Mouse (Mus musculus) forebrain, postnatal 0 days (tissue): ENCODE measurements at regions not wholly inside any gene's neighbourhood (a gene's known extent, or its start where the extent isn't known, plus 50 kb on each side); places are given as distances from the start of the nearest gene placed in this dataset.

Experiments used
- ATAC-seq: fragments of 200-750 bp; cut with Nextera tagmentation; 2 replicates; pipeline ENCODE4 v1.8.0; 2017; ENCODE audit warnings: mild to moderate bottlenecking, moderate library complexity
- DNase-seq: peaks from one replicate; pipeline ENCODE4 v3.0.0-alpha.2; 2015
- H3K27ac ChIP-seq: fragments of 300-500 bp; sonication (generic); 2 replicates; pipeline ENCODE4 v1.5.1; 2014; ENCODE audit warnings: low read depth, mild to moderate bottlenecking, antibody characterized with exemption, low read length, moderate library complexity, mixed read lengths
- H3K27me3 ChIP-seq: fragments of 300-500 bp; sonication (generic); 2 replicates; pipeline ENCODE4 v1.6.1; 2014; ENCODE audit warnings: mild to moderate bottlenecking, low read length, mixed read lengths; ENCODE audit not compliant: insufficient read depth
- H3K36me3 ChIP-seq: fragments of 300-500 bp; sonication (generic); 2 replicates; pipeline ENCODE4 v1.6.1; 2014; ENCODE audit warnings: mild to moderate bottlenecking, moderate library complexity; ENCODE audit not compliant: insufficient read depth
- H3K4me1 ChIP-seq: fragments of 300-500 bp; sonication (generic); 2 replicates; pipeline ENCODE4 v1.6.1; 2014; ENCODE audit warnings: antibody characterized with exemption; ENCODE audit not compliant: insufficient read depth
- H3K4me2 ChIP-seq: fragments of 300-500 bp; sonication (generic); 2 replicates; pipeline ENCODE4 v1.6.1; 2014; ENCODE audit warnings: low read depth, mild to moderate bottlenecking, moderate library complexity
- H3K4me3 ChIP-seq: fragments of 300-500 bp; sonication (generic); 2 replicates; pipeline ENCODE4 v1.5.1; 2014; ENCODE audit warnings: low read depth, low read length, mixed read lengths
- H3K9ac ChIP-seq: fragments of 300-500 bp; sonication (generic); 2 replicates; pipeline ENCODE4 v1.6.1; 2014; ENCODE audit warnings: mild to moderate bottlenecking
- H3K9me3 ChIP-seq: fragments of 300-500 bp; sonication (generic); 2 replicates; pipeline ENCODE4 v1.6.1; 2016; ENCODE audit warnings: low read length
- CTCF ChIP-seq: sonication (generic); IDR thresholded peaks from 2 replicates; pipeline ENCODE4 v1.5.1; 2016; ENCODE audit warnings: antibody characterized with exemption, control low read depth, low read depth
- WGBS: fragments of 180-500 bp; shearing (Covaris S2); extraction: QIAGEN DNeasy Blood & Tissue Kit; methylation state at CpG from one replicate; pipeline ENCODE4 v1.1.7; 2014; 5-methylcytosine and 5-hydroxymethylcytosine counted together

DNA sequence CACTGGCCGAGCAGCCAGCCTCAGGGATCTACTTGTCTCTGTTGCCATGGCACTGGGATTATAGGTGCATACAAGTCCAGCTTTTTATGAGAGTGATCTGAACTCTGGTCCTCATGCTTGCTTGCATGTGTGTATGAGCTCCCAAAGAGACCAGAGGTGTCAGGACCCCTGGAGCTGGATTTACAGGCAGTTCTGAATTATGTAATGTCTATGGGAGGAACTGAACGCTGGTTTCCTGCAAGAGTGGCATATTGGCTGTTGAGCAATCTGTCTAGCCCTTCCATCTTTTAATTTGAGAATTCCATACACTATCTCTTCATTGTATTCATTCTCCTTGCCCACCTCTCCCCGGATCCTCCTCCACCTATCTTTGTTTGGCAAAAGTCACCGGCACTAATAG lies 102.5 kb upstream of the Tmem178 start:
- no peak for TF ChIP-seq CTCF
- no peak for ATAC-seq
- no peak overlapping the region for H3K9ac ChIP-seq

DNA sequence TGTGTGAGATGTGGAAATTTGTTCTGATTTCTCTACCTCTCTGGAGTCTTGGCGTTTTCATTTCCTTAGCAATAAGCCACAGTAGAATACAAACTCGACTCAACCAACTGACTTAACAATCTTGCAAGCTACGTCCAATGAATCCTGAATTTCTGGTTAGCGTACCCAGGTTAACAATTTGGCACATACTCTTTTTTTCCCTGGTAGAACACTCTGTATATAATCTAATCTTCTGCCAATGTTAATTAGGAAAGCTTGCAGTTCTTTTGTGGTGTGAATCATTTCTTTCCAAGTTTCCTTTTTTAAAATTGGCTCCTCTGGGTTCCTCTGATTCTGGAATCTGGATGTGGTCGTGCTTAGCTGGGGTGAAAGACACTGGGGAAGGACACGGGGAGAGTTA lies 103.5 kb upstream of the Tmem178 start:
- no peak overlapping the region for H3K27ac ChIP-seq
- no peak for TF ChIP-seq CTCF
- no peak overlapping the region for H3K4me2 ChIP-seq
- DNase-seq (no peak), ATAC-seq (no peak)
- H3K36me3 ChIP-seq = no peaks in the 10 kb centered on the region
- no peaks in the 10 kb centered on the region for H3K4me1 ChIP-seq
- WGBS = 54% methylated on average over 6 of the region's 6 CpGs
- H3K9ac ChIP-seq = no peak overlapping the region
- H3K9me3 ChIP-seq = no peaks in the 10 kb centered on the region
- H3K4me3 ChIP-seq = no peak overlapping the region
- H3K27me3 ChIP-seq = no peaks in the 10 kb centered on the region

More for the DNA sequence above, 102.5 kb upstream of the Tmem178 start:
- H3K27me3 ChIP-seq = no peaks in the 10 kb centered on the region
- H3K4me3 ChIP-seq = no peak overlapping the region
- H3K27ac ChIP-seq = no peak overlapping the region
- no peaks in the 10 kb centered on the region for H3K9me3 ChIP-seq
- no peak overlapping the region for H3K4me2 ChIP-seq
- DNase-seq = no peak
- H3K4me1 ChIP-seq = no peaks in the 10 kb centered on the region
- WGBS = 85% methylated on average over 4 of the region's 4 CpGs
- no peaks in the 10 kb centered on the region for H3K36me3 ChIP-seq

GRCm38 (mm10) chr17:80840452-80840851 lies 104.0 kb upstream of the Tmem178 start:
- no peak for ATAC-seq
- no peak for TF ChIP-seq CTCF
- Histone ChIP-seq H3K9ac (no peak overlapping the region), H3K4me2 (no peak overlapping the region), H3K27me3 (no peaks in the 10 kb centered on the region), H3K9me3 (no peaks in the 10 kb centered on the region), H3K27ac (no peak overlapping the region), H3K4me1 (no peaks in the 10 kb centered on the region), H3K4me3 (no peak overlapping the region), H3K36me3 (no peaks in the 10 kb centered on the region)
- 77% methylated on average over 4 of the region's 4 CpGs for WGBS
- DNase-seq = no peak

- Histone ChIP-seq H3K27ac (no peak overlapping the region), H3K4me2 (no peak overlapping the region), H3K4me1 (no peaks in the 10 kb centered on the region), H3K4me3 (no peak overlapping the region), H3K27me3 (no peaks in the 10 kb centered on the region), H3K36me3 (no peaks in the 10 kb centered on the region), H3K9ac (no peak overlapping the region), H3K9me3 (no peaks in the 10 kb centered on the region)
- ATAC-seq (no peak), DNase-seq (no peak)
- no peak for TF ChIP-seq CTCF
Measured at GRCm38 (mm10) chr17:80834701-80835100, 106.4 kb upstream of the Map4k3 start.

GRCm38 (mm10) chr17:80834176-80834517 lies 105.9 kb upstream of the Map4k3 start:
- no peak overlapping the region for H3K27ac ChIP-seq
- no peaks in the 10 kb centered on the region for H3K9me3 ChIP-seq
- no peaks in the 10 kb centered on the region for H3K27me3 ChIP-seq
- DNase-seq = no peak
- TF ChIP-seq CTCF = no peak
- H3K4me1 ChIP-seq = no peaks in the 10 kb centered on the region
- H3K9ac ChIP-seq = no peak overlapping the region
- no peak overlapping the region for H3K4me2 ChIP-seq
- no peak overlapping the region for H3K4me3 ChIP-seq
- 39% methylated on average over 5 of the region's 5 CpGs for WGBS
- no peak for ATAC-seq
- H3K36me3 ChIP-seq = no peaks in the 10 kb centered on the region

- H3K4me3 ChIP-seq = no peak overlapping the region
- H3K36me3 ChIP-seq = no peaks in the 10 kb centered on the region
- ATAC-seq (no peak), DNase-seq (no peak)
- H3K4me1 ChIP-seq = no peaks in the 10 kb centered on the region
- no peak; the same call in 1 of the 2 replicates for TF ChIP-seq CTCF
- H3K27ac ChIP-seq = no peak overlapping the region
- 38% methylated on average over 10 of the region's 10 CpGs for WGBS
- H3K9ac ChIP-seq = no peak overlapping the region
- H3K9me3 ChIP-seq = no peaks in the 10 kb centered on the region
- H3K4me2 ChIP-seq = no peak overlapping the region
- H3K27me3 ChIP-seq = no peaks in the 10 kb centered on the region
Measured at GRCm38 (mm10) chr17:80833355-80834175, 105.3 kb upstream of the Map4k3 start.

- Histone ChIP-seq H3K9me3 (no peaks in the 10 kb centered on the region), H3K4me2 (no peak overlapping the region), H3K36me3 (no peaks in the 10 kb centered on the region), H3K9ac (no peak overlapping the region), H3K27me3 (no peaks in the 10 kb centered on the region), H3K4me3 (no peak overlapping the region), H3K27ac (no peak overlapping the region), H3K4me1 (no peaks in the 10 kb centered on the region)
- WGBS = 88% methylated on average over 4 of the region's 4 CpGs
- TF ChIP-seq CTCF = no peak
- DNase-seq (no peak), ATAC-seq (no peak)
Measured at GRCm38 (mm10) chr17:80831686-80832085, 103.4 kb upstream of the Map4k3 start.
